Mouse (Mus musculus): ENCODE measurements around the gene Dnah10.

DNA sequence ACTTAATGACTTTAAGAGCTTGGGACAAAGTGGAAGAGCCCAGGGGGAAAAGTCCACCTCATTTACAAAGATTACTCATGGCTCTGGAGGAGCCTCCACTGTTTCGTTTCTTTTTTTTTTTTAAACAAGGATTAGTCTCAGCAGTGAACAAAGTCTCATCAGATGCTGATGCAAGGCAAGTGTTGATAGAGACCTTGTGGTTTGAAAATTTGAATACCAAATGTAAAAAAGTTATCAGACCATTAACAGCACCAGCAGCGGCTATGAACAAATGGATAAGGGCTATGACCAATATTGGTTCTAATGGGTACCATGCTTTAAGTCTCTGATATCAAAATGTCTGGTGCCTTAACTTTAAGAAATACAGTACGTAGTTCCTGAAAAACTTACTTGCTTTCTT, 124.1 kb downstream of the Dnah10 start:
- TF ChIP-seq CTCF (IDR thresholded peaks at IDR 0.05; ENCODE audit: extremely low read depth, insufficient read depth, low read length) (no peak), POLR2A (IDR thresholded peaks at IDR 0.05; ENCODE audit: extremely low read depth, insufficient read depth, low read length) (no peak)

Data from cortical plate, adult 2 months (tissue).